Mouse (Mus musculus): ENCODE results near the gene Pou2f2.

- TF ChIP-seq CTCF (IDR thresholded peaks at IDR 0.05; ENCODE audit: low read depth) (no peak), EP300 (optimal IDR thresholded peaks at IDR 0.05) (no peak)
Observed at GRCm38 (mm10) chr7:25057888-25058287, 121.6 kb downstream of the Pou2f2 start.
